Mouse (Mus musculus): ENCODE results near the gene 2310022A10Rik.

DNA sequence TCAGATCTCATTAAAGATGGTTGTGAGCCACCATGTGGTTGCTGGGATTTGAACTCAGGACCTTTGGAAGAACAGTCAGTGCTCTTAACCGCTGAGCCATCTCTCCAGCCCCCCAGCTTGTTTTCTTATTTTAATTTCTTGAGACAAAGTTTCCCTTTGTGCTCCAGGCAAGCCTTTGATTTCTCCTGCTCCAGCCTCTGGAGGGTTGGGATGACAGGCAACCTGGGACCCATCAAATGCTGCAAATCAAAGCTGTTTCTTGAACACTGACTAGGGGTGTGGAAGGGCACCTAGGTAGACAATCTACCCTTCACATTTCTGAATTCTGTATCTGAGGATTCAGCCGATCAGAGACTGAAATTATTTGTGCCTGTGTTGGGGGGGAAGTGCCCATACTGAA lies 42.2 kb upstream of the 2310022A10Rik start:
- no peak for TF ChIP-seq CTCF (IDR thresholded peaks at IDR 0.05)
- TF ChIP-seq EP300 (IDR thresholded peaks at IDR 0.05): no peak
